Mouse (Mus musculus) midbrain, embryonic 11.5 days (tissue): ENCODE measurements around the gene Ccser2. TPM values are rescaled to one million over a fixed set of nuclear protein-coding genes. Genes with fewer than 3 reads are reported as not detected.
"Not testable (repeated sequence)": the region's sequence is repeated elsewhere in the genome, so short reads cannot be mapped to it uniquely, and the experiment has no call there.

ENCODE experiments used
- ATAC-seq: fragments of 200-750 bp; cut with Nextera tagmentation; 2 replicates; pipeline ENCODE4 v1.8.0; 2017; ENCODE audit warnings: moderate TSS enrichment, moderate library complexity; ENCODE audit not compliant: low FRiP score
- DNase-seq: peaks from one replicate; pipeline ENCODE4 v3.0.0; 2015; ENCODE audit warnings: low spot score; ENCODE audit errors: missing footprints
- H3K27ac ChIP-seq: fragments of 300-500 bp; sonication (generic); 2 replicates; pipeline ENCODE4 v1.5.1; 2014; ENCODE audit warnings: low read depth, low read length
- H3K27me3 ChIP-seq: fragments of 300-500 bp; sonication (generic); 2 replicates; pipeline ENCODE4 v1.6.1; 2014; ENCODE audit warnings: mild to moderate bottlenecking, low read length, moderate library complexity, mixed read lengths; ENCODE audit not compliant: control insufficient read depth, insufficient read depth
- H3K36me3 ChIP-seq: fragments of 300-500 bp; sonication (generic); 2 replicates; pipeline ENCODE4 v1.6.1; 2014; ENCODE audit warnings: mild to moderate bottlenecking, low read length, moderate library complexity, mixed read lengths; ENCODE audit not compliant: control insufficient read depth, insufficient read depth
- H3K4me1 ChIP-seq: fragments of 300-500 bp; sonication (generic); 2 replicates; pipeline ENCODE4 v1.6.1; 2014; ENCODE audit warnings: low read length; ENCODE audit not compliant: control insufficient read depth, insufficient read depth
- H3K4me2 ChIP-seq: fragments of 300-500 bp; sonication (generic); 2 replicates; pipeline ENCODE4 v1.6.1; 2014; ENCODE audit warnings: mild to moderate bottlenecking, moderate library complexity
- H3K4me3 ChIP-seq: fragments of 300-500 bp; sonication (generic); 2 replicates; pipeline ENCODE4 v1.5.1; 2014; ENCODE audit warnings: low read depth, low read length
- H3K9ac ChIP-seq: fragments of 300-500 bp; sonication (generic); 2 replicates; pipeline ENCODE4 v1.6.1; 2014; ENCODE audit warnings: low read length
- H3K9me3 ChIP-seq: fragments of 300-500 bp; sonication (generic); 2 replicates; pipeline ENCODE4 v1.6.1; 2016; ENCODE audit warnings: low read length; ENCODE audit not compliant: control insufficient read depth
- WGBS: fragments of 180-500 bp; shearing (Covaris S2); extraction: QIAGEN DNeasy Blood & Tissue Kit; methylation state at CpG from one replicate; pipeline ENCODE4 v1.1.7; 2014; 5-methylcytosine and 5-hydroxymethylcytosine counted together
- polyA plus RNA-seq: library from polyadenylated mRNA; unstranded; fragments of >200 nt; fragmentation: Nextera tagmentation; extraction: Ambion mirVana; gene quantifications from 2 replicates; pipeline ENCODE4 v1.2.1, GENCODE M21; 2014

The Ccser2 gene
- polyA plus RNA-seq, result 27.5 and 29.2 TPM in 2 replicates

DNA sequence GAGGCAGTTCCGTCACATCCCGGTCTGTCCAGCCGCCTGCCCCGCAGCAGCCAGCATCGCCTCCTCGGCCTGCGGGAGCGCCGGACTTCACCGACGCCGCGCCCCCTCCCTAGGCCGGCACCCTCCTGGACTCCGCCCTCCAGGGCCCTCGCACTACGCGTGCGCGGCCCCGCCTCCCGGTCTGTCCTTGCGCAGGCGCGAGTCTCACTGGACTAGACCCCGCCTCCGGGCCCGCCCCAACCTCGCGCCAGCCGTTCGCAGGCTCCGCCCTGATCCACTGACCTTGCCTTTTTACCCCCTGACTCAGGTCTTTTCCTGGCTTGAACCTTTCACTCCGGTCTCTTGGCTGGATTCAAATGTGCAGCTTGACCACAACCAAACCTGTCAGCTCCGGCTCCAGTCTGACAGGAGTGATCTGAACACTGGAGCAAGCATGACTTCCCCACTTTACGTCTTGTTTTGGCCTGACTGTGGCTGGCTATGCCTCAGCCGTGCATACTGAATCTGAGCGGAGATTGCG lies at the start of gene Ccser2:
Gene Ccser2 (minus strand): TSS at position 150 of the 520 bp plus-strand sequence.
- Histone ChIP-seq H3K4me1 (peaks cover 6% of the 10 kb centered on the region), H3K27ac (peak within 1 kb of the TSS; percentile 83), H3K36me3 (no peaks in the 10 kb centered on the region), H3K9me3 (no peaks in the 10 kb centered on the region), H3K4me3 (peak within 1 kb of the TSS; percentile 59), H3K9ac (peak within 1 kb of the TSS; percentile 70), H3K27me3 (no peaks in the 10 kb centered on the region), H3K4me2 (peak within 1 kb of the TSS; percentile 40)
- DNase-seq (peak; percentile 100), ATAC-seq (peak; percentile 100)
- WGBS, result 3% methylated on average over 32 of the region's 39 CpGs

DNA sequence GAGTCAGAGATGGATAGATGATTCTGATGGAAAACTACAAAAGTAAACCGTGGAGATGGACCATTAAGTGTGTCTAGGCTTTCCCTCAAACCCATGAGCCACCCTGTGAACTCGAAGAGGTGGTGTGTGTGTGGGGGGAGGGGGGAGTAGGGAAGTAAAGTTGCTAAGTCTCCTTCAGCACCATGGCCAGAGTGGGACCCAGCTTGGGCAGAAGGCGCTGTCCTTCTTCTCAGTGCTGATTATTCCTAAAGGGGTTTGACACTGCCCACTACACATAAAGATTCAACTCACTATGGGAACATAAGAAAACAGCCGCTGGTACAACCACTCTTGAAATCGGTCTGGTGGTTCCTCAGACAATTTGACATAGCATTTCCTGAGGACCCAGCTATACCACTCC lies 47.3 kb upstream of the Ccser2 start:
- ATAC-seq, result no peak
- Histone ChIP-seq H3K9ac (no peak overlapping the region), H3K4me2 (no peak overlapping the region), H3K4me3 (no peak overlapping the region), H3K36me3 (no peaks in the 10 kb centered on the region), H3K27me3 (no peaks in the 10 kb centered on the region), H3K4me1 (no peaks in the 10 kb centered on the region), H3K9me3 (no peaks in the 10 kb centered on the region), H3K27ac (no peak overlapping the region)
- WGBS, result 44% methylated on average over 5 of the region's 5 CpGs
- DNase-seq, result no peak

DNA sequence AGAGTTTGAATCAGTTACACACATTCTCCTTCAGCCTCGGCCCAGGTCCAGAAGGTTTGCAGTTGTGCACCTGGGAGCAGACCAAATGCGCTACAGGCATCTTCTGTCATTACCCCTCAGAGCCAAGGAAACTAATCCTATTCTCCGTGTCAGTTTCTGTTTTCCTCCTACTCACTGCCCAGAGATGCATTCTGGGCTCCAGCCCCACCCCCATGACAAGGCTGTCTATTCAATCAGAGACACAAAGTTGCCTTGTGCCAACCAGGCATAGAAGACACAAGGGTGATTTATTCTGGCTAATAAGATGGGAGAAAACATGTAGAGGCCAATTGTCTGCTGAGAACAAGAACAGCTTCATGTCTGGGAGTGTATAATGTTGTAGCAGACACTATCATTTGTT lies 45.1 kb upstream of the Ccser2 start:
- DNase-seq, result no peak
- no peak overlapping the region for H3K4me3 ChIP-seq

DNA sequence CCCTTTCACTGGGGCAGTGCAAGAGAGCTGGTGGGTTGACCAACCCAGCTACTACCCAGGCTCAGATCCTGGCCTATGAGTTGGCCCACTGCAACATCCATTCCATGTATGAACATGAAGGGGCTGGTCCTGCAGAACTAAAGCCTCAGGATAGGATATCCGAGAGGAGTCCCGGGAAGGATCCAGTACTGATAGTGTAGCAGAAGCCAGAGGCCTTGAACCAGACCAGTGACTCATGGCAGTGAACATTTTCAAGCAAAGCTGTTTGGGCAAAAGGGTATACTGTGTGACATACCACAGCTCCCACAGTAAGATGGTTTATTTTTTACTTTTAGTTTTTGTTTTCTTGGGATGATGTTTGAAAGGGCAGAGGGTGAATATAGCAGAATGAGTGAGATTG lies 41.1 kb upstream of the Ccser2 start:
- 94% methylated on average over 2 of the region's 2 CpGs for WGBS

More for the DNA sequence above, 45.1 kb upstream of the Ccser2 start:
- no peak for ATAC-seq
- H3K36me3 ChIP-seq, result no peaks in the 10 kb centered on the region
- H3K9ac ChIP-seq, result no peak overlapping the region
- no peaks in the 10 kb centered on the region for H3K4me1 ChIP-seq
- H3K4me2 ChIP-seq, result no peak overlapping the region
- WGBS, result 44% methylated on average over 3 of the region's 3 CpGs
- no peaks in the 10 kb centered on the region for H3K27me3 ChIP-seq
- H3K9me3 ChIP-seq, result no peaks in the 10 kb centered on the region
- H3K27ac ChIP-seq, result no peak overlapping the region

DNA sequence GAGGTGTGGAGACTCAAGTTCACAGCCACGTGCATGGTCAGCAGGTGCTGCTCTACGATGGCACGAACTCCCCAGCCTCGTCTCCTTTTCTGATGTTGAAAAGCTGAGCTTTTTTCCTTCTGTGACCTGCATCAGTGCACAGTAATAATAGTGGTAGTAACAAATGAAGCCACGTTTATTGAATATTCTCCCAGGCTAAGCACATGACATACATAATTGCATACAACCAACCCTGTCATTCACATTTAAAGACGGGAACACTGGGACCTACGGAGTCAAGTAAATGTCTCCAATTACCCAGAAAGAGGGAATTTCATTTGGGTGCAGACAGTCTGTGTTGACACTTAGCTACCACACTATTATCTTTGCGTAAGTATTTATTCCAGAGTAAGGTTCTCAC lies 37.9 kb upstream of the Ccser2 start:
- Histone ChIP-seq H3K4me3 (no peak overlapping the region), H3K36me3 (no peaks in the 10 kb centered on the region), H3K27ac (no peak overlapping the region), H3K27me3 (no peaks in the 10 kb centered on the region), H3K4me2 (no peak overlapping the region), H3K9me3 (no peaks in the 10 kb centered on the region), H3K9ac (no peak overlapping the region), H3K4me1 (no peaks in the 10 kb centered on the region)
- DNase-seq (no peak), ATAC-seq (no peak)
- 79% methylated on average over 8 of the region's 8 CpGs for WGBS

More for the DNA sequence above, 41.1 kb upstream of the Ccser2 start:
- no peaks in the 10 kb centered on the region for H3K9me3 ChIP-seq
- ATAC-seq, result 0 out of 2 replicates have a peak, but pooled peaks have one; percentile 9
- no peaks in the 10 kb centered on the region for H3K4me1 ChIP-seq
- no peaks in the 10 kb centered on the region for H3K27me3 ChIP-seq
- no peak overlapping the region for H3K27ac ChIP-seq
- H3K4me2 ChIP-seq, result no peak overlapping the region
- H3K9ac ChIP-seq, result no peak overlapping the region
- no peak overlapping the region for H3K4me3 ChIP-seq
- H3K36me3 ChIP-seq, result no peaks in the 10 kb centered on the region
- DNase-seq, result no peak

DNA sequence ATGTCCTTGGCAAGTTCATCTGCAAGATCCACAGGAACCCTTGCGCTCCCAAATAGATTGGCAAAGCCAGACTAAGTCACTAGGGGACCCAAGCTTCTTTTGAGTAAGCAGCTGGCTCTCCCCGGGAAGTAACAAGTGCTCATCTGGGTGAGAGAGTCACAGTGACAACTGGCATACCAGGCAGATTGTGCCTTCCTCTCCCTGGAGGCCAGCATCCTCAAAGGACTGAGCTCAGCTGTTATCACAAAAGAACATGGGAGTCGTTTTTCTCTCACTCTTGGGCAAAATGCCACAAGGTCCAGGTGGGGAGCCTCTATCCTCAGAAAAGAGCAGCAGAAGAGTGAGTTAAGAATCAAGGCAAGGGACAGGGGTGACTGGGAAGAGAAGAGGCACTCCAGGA lies 37.3 kb upstream of the Ccser2 start:
- no peak overlapping the region for H3K9ac ChIP-seq
- no peak overlapping the region for H3K27ac ChIP-seq
- WGBS, result 17% methylated on average over 3 of the region's 3 CpGs
- H3K27me3 ChIP-seq, result no peaks in the 10 kb centered on the region
- H3K4me3 ChIP-seq, result no peak overlapping the region
- H3K9me3 ChIP-seq, result no peaks in the 10 kb centered on the region
- ATAC-seq (no peak), DNase-seq (no peak)
- no peaks in the 10 kb centered on the region for H3K36me3 ChIP-seq
- H3K4me2 ChIP-seq, result no peak overlapping the region
- H3K4me1 ChIP-seq, result no peaks in the 10 kb centered on the region

DNA sequence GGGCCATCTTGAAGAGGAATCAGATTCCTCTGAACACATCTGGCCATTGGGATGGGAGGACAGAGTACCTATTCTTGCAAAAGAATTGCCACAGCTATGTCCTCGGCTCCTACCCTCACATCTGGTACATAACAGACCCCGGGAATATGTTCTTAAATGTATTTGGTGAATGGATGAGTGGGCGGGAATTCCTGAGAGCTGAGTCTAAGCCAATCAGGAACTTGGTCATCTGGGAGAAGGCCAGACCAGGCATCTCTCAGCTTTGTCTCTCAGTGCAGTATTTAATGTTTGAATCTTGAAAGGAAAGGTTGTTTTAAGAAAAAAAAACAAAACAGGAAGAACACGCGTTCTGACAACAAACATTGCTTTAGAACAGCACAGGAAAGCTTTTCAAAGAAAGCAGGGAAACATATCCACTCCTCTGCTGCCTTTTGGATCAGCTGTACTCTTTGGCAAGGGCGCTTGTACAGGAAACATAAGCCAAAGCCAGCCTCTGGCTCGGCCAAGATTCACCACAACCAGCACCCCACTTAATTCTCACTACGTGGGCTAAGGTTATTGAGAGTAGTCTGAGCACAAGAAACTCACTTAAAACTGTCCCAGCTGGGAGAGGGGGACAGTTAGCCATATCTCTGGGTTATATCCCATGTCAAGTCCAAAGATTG lies 35.0 kb upstream of the Ccser2 start:
- H3K27ac ChIP-seq, result no peak overlapping the region
- no peaks in the 10 kb centered on the region for H3K27me3 ChIP-seq
- H3K9me3 ChIP-seq, result no peaks in the 10 kb centered on the region
- H3K4me3 ChIP-seq, result no peak overlapping the region
- no peaks in the 10 kb centered on the region for H3K4me1 ChIP-seq
- ATAC-seq, result no peak
- H3K4me2 ChIP-seq, result no peak overlapping the region
- H3K9ac ChIP-seq, result no peak overlapping the region
- no peaks in the 10 kb centered on the region for H3K36me3 ChIP-seq
- DNase-seq, result no peak
- 85% methylated on average over 8 of the region's 8 CpGs for WGBS

DNA sequence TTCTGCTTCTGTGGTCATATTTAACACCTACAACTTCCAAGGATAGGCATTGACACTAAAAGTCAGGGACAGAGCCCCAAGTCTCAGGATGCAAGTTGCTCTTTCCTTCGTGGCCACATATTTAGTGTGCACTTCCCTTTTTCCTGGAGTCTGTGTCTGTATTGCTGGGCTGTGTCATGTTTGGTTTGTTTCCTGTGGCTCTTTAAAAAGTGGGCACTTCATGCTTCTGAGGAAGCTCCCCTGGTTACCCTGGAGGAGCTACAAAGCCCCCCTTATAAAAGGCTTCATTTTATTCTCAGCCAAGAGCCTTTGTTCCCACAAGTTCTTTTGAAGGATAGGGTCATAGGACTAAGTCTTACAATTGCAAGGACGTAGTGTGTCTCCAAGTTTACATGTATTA lies 34.3 kb upstream of the Ccser2 start:
- Histone ChIP-seq H3K4me3 (no peak overlapping the region), H3K4me1 (no peaks in the 10 kb centered on the region), H3K36me3 (no peaks in the 10 kb centered on the region), H3K4me2 (no peak overlapping the region), H3K9ac (no peak overlapping the region), H3K27me3 (no peaks in the 10 kb centered on the region), H3K9me3 (no peaks in the 10 kb centered on the region), H3K27ac (no peak overlapping the region)
- WGBS, result 67% methylated on average over 2 of the region's 2 CpGs
- DNase-seq (no peak), ATAC-seq (no peak)

DNA sequence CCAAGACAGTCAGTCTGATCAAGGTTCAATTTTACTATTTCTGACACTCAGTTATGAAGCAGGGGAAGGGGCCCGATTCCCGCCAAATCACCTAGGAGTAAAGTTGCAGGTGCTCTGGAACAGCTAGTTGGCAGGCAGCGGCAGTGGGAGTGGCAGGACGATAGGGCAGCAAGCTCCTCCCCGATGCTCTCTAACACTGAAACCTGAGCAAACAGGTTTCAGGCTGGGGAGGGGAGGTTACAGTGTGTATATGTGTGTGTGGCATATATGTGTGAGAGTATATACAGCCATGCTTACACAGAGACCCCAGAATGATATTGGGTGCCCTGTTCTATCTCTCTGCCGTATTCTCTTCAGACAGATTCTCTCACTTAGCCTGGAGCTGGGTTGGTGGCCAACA lies 32.2 kb upstream of the Ccser2 start:
- WGBS, result 90% methylated on average over 6 of the region's 6 CpGs
- H3K4me3 ChIP-seq, H3K36me3 ChIP-seq, H3K27me3 ChIP-seq, H3K27ac ChIP-seq, H3K4me2 ChIP-seq, DNase-seq, ATAC-seq, H3K4me1 ChIP-seq, H3K9me3 ChIP-seq, H3K9ac ChIP-seq: not testable (repeated sequence)
